Mouse (Mus musculus) embryonic fibroblast, embryonic 13.5 days (primary cell): ENCODE data around the gene Wdr18.

Experiments
- CTCF ChIP-seq: IDR thresholded peaks from 2 replicates; pipeline ENCODE4 v1.5.1; 2011; ENCODE audit warnings: mild to moderate bottlenecking, control low read depth, low read length, moderate library complexity, borderline replicate concordance; ENCODE audit not compliant: insufficient read depth
- POLR2A ChIP-seq: IDR thresholded peaks from 2 replicates; pipeline ENCODE4 v1.6.1; 2011; ENCODE audit warnings: low read depth, mild to moderate bottlenecking, control low read depth, low read length, moderate library complexity

GRCm38 (mm10) chr10:79986232-79986878 is 26.4 kb downstream of the Wdr18 start:
- TF ChIP-seq CTCF (no peak), POLR2A (peak; percentile 75)
